Mouse (Mus musculus): Measurements from ENCODE around the gene Igsf9.

The Igsf9 gene

GRCm38 (mm10) chr1:172468301-172468877, 13.2 kb upstream of the Igsf9 start:
- no peak for DNase-seq (ENCODE audit: low spot score)

- no peak for DNase-seq (ENCODE audit: low spot score)
Measured at GRCm38 (mm10) chr1:172469373-172469772, 12.2 kb upstream of the Igsf9 start.

- no peak for DNase-seq (ENCODE audit: low spot score)
Measured at GRCm38 (mm10) chr1:172469810-172470448, 11.7 kb upstream of the Igsf9 start.

- no peak for DNase-seq (ENCODE audit: low spot score)
Measured at GRCm38 (mm10) chr1:172472909-172473308, 8.7 kb upstream of the Igsf9 start.

- no peak for DNase-seq (ENCODE audit: low spot score)
Measured at GRCm38 (mm10) chr1:172474196-172474595, 7.4 kb upstream of the Igsf9 start.

GRCm38 (mm10) chr1:172475054-172475741, 6.4 kb upstream of the Igsf9 start, which contains the start of gene Slamf9:
Gene Slamf9 (plus strand): TSS chr1:172475358.
- no peak for DNase-seq (ENCODE audit: low spot score)

- no peak for DNase-seq (ENCODE audit: low spot score)
Measured at GRCm38 (mm10) chr1:172478020-172478419, 3.6 kb upstream of the Igsf9 start.

- no peak for DNase-seq (ENCODE audit: low spot score)
Measured at GRCm38 (mm10) chr1:172480376-172480775, 1.2 kb upstream of the Igsf9 start.

GRCm38 (mm10) chr1:172481111-172481510, 477 bp upstream of the Igsf9 start:
- DNase-seq (ENCODE audit: low spot score) = no peak

- DNase-seq (ENCODE audit: low spot score) = peak; percentile 49
Measured at GRCm38 (mm10) chr1:172482518-172483360, 1.2 kb downstream of the Igsf9 start.

- DNase-seq (ENCODE audit: low spot score) = no peak
Measured at GRCm38 (mm10) chr1:172483361-172483660, 1.7 kb downstream of the Igsf9 start.

- no peak for DNase-seq (ENCODE audit: low spot score)
Measured at GRCm38 (mm10) chr1:172484236-172484635, 2.6 kb downstream of the Igsf9 start.

GRCm38 (mm10) chr1:172484671-172485070, 3.1 kb downstream of the Igsf9 start:
- DNase-seq (ENCODE audit: low spot score) = no peak

- DNase-seq (ENCODE audit: low spot score) = no peak
Measured at GRCm38 (mm10) chr1:172485821-172486220, 4.2 kb downstream of the Igsf9 start.

GRCm38 (mm10) chr1:172486236-172486635, 4.6 kb downstream of the Igsf9 start:
- DNase-seq (ENCODE audit: low spot score) = no peak

- DNase-seq (ENCODE audit: low spot score) = no peak
Measured at GRCm38 (mm10) chr1:172486651-172487050, 5.1 kb downstream of the Igsf9 start.

- DNase-seq (ENCODE audit: low spot score) = no peak
Measured at GRCm38 (mm10) chr1:172487859-172488258, 6.3 kb downstream of the Igsf9 start.

GRCm38 (mm10) chr1:172488831-172489230, 7.2 kb downstream of the Igsf9 start:
- peak; percentile 64 for DNase-seq (ENCODE audit: low spot score)

GRCm38 (mm10) chr1:172489585-172490250, 8.1 kb downstream of the Igsf9 start:
- no peak for DNase-seq (ENCODE audit: low spot score)

- peak; percentile 83 for DNase-seq (ENCODE audit: low spot score)
Measured at GRCm38 (mm10) chr1:172490261-172490661, 8.7 kb downstream of the Igsf9 start.

- no peak for DNase-seq (ENCODE audit: low spot score)
Measured at GRCm38 (mm10) chr1:172492047-172492446, 10.5 kb downstream of the Igsf9 start.

GRCm38 (mm10) chr1:172493516-172493915, 11.9 kb downstream of the Igsf9 start:
- DNase-seq (ENCODE audit: low spot score) = no peak
